Mouse (Mus musculus) liver, adult 2 months (tissue): Measurements from ENCODE around the gene Plcl1. TPM values are rescaled to one million over a fixed set of nuclear protein-coding genes. Genes with fewer than 3 reads are reported as not detected.

Experiments used
- DNase-seq: peaks from one replicate; pipeline ENCODE4 v3.0.0-alpha.2; 2011; ENCODE audit warnings: low read depth, low spot score; ENCODE audit errors: extremely low read depth
- H3K27ac ChIP-seq: fragments of 200-500 bp; replicated peaks from 2 replicates; pipeline ENCODE4 v1.5.1; 2012; ENCODE audit warnings: low read depth, mild to moderate bottlenecking, control low read depth, inconsistent platforms, low read length; ENCODE audit not compliant: insufficient read depth
- H3K27me3 ChIP-seq: fragments of 200-500 bp; 2 replicates; pipeline ENCODE4 v1.6.1; 2012; ENCODE audit warnings: mild to moderate bottlenecking, moderate library complexity, low read length, inconsistent platforms; ENCODE audit not compliant: control insufficient read depth, insufficient read depth
- H3K36me3 ChIP-seq: fragments of 200-500 bp; 2 replicates; pipeline ENCODE4 v1.6.1; 2012; ENCODE audit warnings: low read length, inconsistent platforms; ENCODE audit not compliant: control insufficient read depth, insufficient read depth
- H3K4me1 ChIP-seq: fragments of 200-500 bp; 2 replicates; pipeline ENCODE4 v1.6.1; 2011; ENCODE audit warnings: low read length; ENCODE audit not compliant: control insufficient read depth, insufficient read depth
- H3K4me3 ChIP-seq: fragments of 200-500 bp; 2 replicates; pipeline ENCODE4 v1.5.1; 2011; ENCODE audit warnings: low read depth, mild to moderate bottlenecking, control low read depth, low read length, moderate library complexity; ENCODE audit not compliant: insufficient read depth
- H3K79me2 ChIP-seq: fragments of 200-500 bp; 2 replicates; pipeline ENCODE4 v1.6.1; 2012; ENCODE audit warnings: inconsistent platforms, mild to moderate bottlenecking, low read length, moderate library complexity; ENCODE audit not compliant: control insufficient read depth, insufficient read depth
- H3K9ac ChIP-seq: fragments of 200-500 bp; 2 replicates; pipeline ENCODE4 v1.6.1; 2012; ENCODE audit warnings: low read depth, mild to moderate bottlenecking, control low read depth, inconsistent platforms, low read length
- CTCF ChIP-seq: fragments of 200-500 bp; IDR thresholded peaks from 2 replicates; pipeline ENCODE4 v1.5.1; 2011; ENCODE audit warnings: low read depth, low read length, control low read depth
- POLR2A ChIP-seq: fragments of 200-500 bp; IDR thresholded peaks from 2 replicates; pipeline ENCODE4 v1.6.1; 2011; ENCODE audit warnings: low read length, control low read depth; ENCODE audit not compliant: insufficient read depth; ENCODE audit errors: extremely low read depth
- WGBS: fragments of 180-500 bp; shearing (Covaris S2); methylation state at CpG from one replicate; pipeline ENCODE4 v1.1.7; 2018; 5-methylcytosine and 5-hydroxymethylcytosine counted together
- polyA plus RNA-seq: library from polyadenylated mRNA; depleted of rRNA; stranded (reverse); fragments of >200 nt; gene quantifications from 2 replicates; pipeline ENCODE4 v1.2.3, GENCODE M21; 2012
- total RNA-seq: library from RNA; depleted of rRNA; stranded (reverse); fragments of >200 nt; gene quantifications from 2 replicates; pipeline ENCODE4 v1.2.3, GENCODE M21; 2014

The Plcl1 gene
- total and polyA plus RNA-seq, 2 experiments = 0.09 to 0.65 TPM

GRCm38 (mm10) chr1:55525748-55526147, 120.0 kb downstream of the Plcl1 start:
- whole genome bisulfite sequencing = 88% methylated on average over 2 of the region's 2 CpGs
- no peaks in the 10 kb centered on the region for H3K4me1 ChIP-seq
- no peak for DNase-seq
- no peak overlapping the region for H3K9ac ChIP-seq
- no peak overlapping the region for H3K4me3 ChIP-seq
- H3K27ac ChIP-seq = no peak overlapping the region
- H3K36me3 ChIP-seq = no peaks in the 10 kb centered on the region
- H3K79me2 ChIP-seq = no peaks in the 10 kb centered on the region
- TF ChIP-seq POLR2A (no peak), CTCF (no peak)
- H3K27me3 ChIP-seq = no peaks in the 10 kb centered on the region

DNA sequence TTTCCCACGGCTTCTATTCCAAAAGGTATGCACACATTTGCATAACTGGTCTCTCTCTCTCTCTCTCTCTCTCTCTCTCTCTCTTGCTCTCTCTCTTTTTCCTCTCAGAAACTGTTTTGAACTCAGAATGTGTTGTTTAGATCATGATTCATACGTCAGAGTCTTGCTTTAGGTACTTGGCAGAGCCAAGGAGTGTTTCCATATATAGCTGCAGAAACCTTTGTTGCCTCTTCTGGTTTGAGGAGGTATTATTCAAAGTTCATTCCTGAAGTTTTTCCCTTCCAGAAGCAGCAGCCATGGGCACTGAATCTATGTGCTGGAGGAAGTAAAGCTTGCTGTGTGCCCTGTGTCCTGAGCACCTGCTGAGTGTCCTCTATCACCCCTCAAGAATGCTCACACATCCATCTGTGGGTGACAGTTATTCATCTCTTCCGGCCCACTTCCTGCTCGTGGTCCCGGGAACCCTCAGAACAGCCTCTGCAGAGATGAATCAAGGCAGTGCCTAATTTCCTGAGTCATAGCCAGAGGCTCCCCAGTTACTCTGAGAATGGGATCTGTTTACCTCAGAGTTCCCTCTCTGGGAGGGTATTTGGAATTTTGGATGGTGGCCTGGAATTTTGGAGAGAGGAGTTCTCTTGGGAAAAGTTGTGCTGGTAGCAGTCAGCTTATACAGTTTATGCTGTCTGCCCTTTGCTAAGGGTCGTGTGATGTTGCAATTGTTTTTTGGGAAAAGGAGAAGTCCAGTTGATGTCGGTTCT, 123.0 kb downstream of the Plcl1 start:
- H3K79me2 ChIP-seq = no peaks in the 10 kb centered on the region
- no peak overlapping the region for H3K9ac ChIP-seq
- no peak for DNase-seq
- WGBS = 62% methylated on average over 7 of the region's 7 CpGs
- no peaks in the 10 kb centered on the region for H3K36me3 ChIP-seq
- H3K4me1 ChIP-seq = no peaks in the 10 kb centered on the region
- H3K27ac ChIP-seq = no peak overlapping the region; the same call in 1 of the 2 replicates
- no peaks in the 10 kb centered on the region for H3K27me3 ChIP-seq
- no peak for TF ChIP-seq POLR2A
- no peak for TF ChIP-seq CTCF
- H3K4me3 ChIP-seq = no peak overlapping the region

- H3K9ac ChIP-seq = no peak overlapping the region
- H3K27ac ChIP-seq = no peak overlapping the region
- WGBS = 85% methylated on average over 1 of the region's 1 CpGs
- no peak for DNase-seq
- H3K4me3 ChIP-seq = no peak overlapping the region
- H3K79me2 ChIP-seq = no peaks in the 10 kb centered on the region
- no peaks in the 10 kb centered on the region for H3K36me3 ChIP-seq
- H3K27me3 ChIP-seq = no peaks in the 10 kb centered on the region
- TF ChIP-seq CTCF (no peak), POLR2A (no peak)
- no peaks in the 10 kb centered on the region for H3K4me1 ChIP-seq
These were observed 128.1 kb downstream of the Plcl1 start for GRCm38 (mm10) chr1:55533823-55534222.

DNA sequence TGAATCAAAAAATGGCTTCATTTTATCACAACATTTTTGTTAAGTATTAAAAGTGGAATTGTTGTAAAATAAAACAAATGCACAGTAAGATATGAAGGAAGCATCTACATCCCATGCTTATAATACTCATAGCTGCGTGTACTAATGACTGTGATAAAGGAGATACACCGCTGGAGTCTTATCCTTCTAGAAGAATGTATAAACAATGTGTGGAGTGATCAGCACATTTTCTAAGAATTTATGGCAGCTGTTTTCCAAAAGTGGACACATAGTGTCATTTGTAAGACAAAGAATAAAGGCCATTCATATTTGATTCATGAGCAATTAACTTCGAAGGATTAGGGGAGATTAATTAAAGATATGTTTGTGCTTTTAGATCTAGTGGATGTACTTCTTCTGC, 148.7 kb downstream of the Plcl1 start:
- 82% methylated on average over 3 of the region's 3 CpGs for WGBS
- H3K79me2 ChIP-seq = no peaks in the 10 kb centered on the region
- TF ChIP-seq CTCF = no peak
- TF ChIP-seq POLR2A = no peak

GRCm38 (mm10) chr1:55557960-55558359, 152.2 kb downstream of the Plcl1 start:
- Histone ChIP-seq H3K9ac (no peak overlapping the region), H3K27me3 (no peaks in the 10 kb centered on the region), H3K4me3 (no peak overlapping the region), H3K4me1 (no peaks in the 10 kb centered on the region), H3K27ac (no peak overlapping the region), H3K79me2 (no peaks in the 10 kb centered on the region), H3K36me3 (no peaks in the 10 kb centered on the region)
- TF ChIP-seq CTCF = no peak
- DNase-seq = no peak
- WGBS = 77% methylated on average over 7 of the region's 7 CpGs

More for the DNA sequence above, 148.7 kb downstream of the Plcl1 start:
- no peak for DNase-seq
- Histone ChIP-seq H3K27me3 (no peaks in the 10 kb centered on the region), H3K4me3 (no peak overlapping the region), H3K36me3 (no peaks in the 10 kb centered on the region), H3K27ac (no peak overlapping the region), H3K4me1 (no peaks in the 10 kb centered on the region), H3K9ac (no peak overlapping the region)

GRCm38 (mm10) chr1:55558409-55558808, 152.7 kb downstream of the Plcl1 start:
- Histone ChIP-seq H3K36me3 (no peaks in the 10 kb centered on the region), H3K4me3 (no peak overlapping the region), H3K4me1 (no peaks in the 10 kb centered on the region), H3K9ac (no peak overlapping the region), H3K27ac (no peak overlapping the region), H3K79me2 (no peaks in the 10 kb centered on the region), H3K27me3 (no peaks in the 10 kb centered on the region)
- DNase-seq = no peak
- 83% methylated on average over 1 of the region's 1 CpGs for WGBS
- TF ChIP-seq POLR2A (no peak), CTCF (no peak)
